Mouse (Mus musculus) CD8-positive naive resting alpha-beta T cell, adult 57 days (primary cell): ENCODE results near the gene Kdsr. TPM values are rescaled to one million over a fixed set of nuclear protein-coding genes. Genes with fewer than 3 reads are reported as not detected.

Experiments
- total RNA-seq: library from RNA; stranded (reverse); gene quantifications from one replicate; pipeline ENCODE4 v1.2.4, GENCODE M21; 2023

The Kdsr gene
- 32.2 TPM for total RNA-seq

GRCm38 (mm10) chr1:106759572-106760435 lies at the start of gene Kdsr:
Gene Kdsr, minus strand, starts transcription at chr1:106759727.

GRCm38 (mm10) chr1:106796542-106796924 lies 37.0 kb upstream of the Kdsr start, which contains the start of gene Vps4b:
Gene Vps4b, minus strand, starts transcription at chr1:106796728.

DNA sequence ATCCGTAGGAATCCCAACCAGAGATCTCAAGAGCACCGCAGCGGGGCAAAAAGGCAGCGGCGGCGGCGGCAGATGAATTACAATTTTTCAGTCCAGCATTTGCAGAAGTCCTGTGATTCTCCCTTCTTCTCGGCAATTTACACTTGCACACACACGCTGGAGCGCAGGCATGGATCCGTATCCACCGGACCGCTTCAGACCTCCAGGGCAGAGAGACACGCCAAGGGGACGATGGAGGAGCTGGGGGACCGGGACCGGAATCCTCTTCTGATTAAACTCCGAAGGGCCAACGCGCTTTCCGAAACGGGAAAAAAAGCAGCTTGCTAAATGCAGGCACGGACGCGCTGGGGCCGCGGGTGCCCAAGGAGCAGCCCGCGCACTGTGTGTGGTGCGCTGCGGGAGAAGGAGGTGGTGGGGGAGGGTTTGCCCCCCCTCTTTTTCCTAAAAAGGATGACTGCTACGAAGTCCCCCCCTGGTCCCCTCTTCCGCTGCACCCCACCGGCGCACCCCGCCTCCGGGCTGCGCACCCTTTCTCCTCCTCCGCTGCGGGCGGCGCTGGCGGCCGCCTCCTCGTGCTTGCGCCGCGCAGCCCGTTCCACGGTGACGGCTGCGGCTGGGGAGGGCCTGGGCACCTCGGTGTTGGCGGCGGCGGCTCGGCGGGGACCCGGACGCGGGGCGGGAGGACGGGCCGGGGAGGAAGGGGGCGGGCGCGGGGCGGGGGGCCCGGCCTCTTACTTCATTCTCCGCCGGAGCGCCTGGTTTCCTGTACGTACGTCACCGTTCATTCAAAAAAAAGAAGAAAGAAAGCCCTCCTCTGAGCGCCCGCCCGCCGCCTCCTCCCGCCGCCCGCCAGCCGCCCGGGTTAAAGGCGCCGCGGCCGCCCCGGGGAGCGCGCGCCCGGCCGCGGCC lies 45.7 kb downstream of the Kdsr start, which contains the start of gene Bcl2:
TSS of gene Bcl2 (minus strand) at position 654 of the 909 bp plus-strand sequence.

Other genes with a start within 250 kb of the Kdsr start
- 114 TPM for gene Bcl2, start 45.5 kb downstream of the Kdsr start, total RNA-seq
- 119 TPM for gene Vps4b, start 37.0 kb upstream of the Kdsr start, total RNA-seq
- not detected for gene Serpinb5, start 101.4 kb upstream of the Kdsr start, total RNA-seq
- gene Serpinb12, start 174.7 kb upstream of the Kdsr start, total RNA-seq = not detected
- gene Serpinb13, start 221.3 kb upstream of the Kdsr start, total RNA-seq = not detected